Mouse (Mus musculus) intestine, embryonic 16.5 days (tissue): ENCODE measurements at regions not wholly inside any gene's neighbourhood (a gene's known extent, or its start where the extent isn't known, plus 50 kb on each side); places are given as distances from the start of the nearest gene placed in this dataset.

Experiments
- ATAC-seq: fragments of 200-750 bp; cut with Nextera tagmentation; 2 replicates; pipeline ENCODE4 v1.8.0; 2017; ENCODE audit warnings: moderate TSS enrichment, moderate library complexity
- H3K27ac ChIP-seq: fragments of 300-500 bp; sonication (generic); 2 replicates; pipeline ENCODE4 v1.5.1; 2014; ENCODE audit warnings: mild to moderate bottlenecking, low read length
- H3K27me3 ChIP-seq: fragments of 300-500 bp; sonication (generic); replicated peaks from 2 replicates; pipeline ENCODE4 v1.6.1; 2014; ENCODE audit warnings: low read length, control low read depth, mixed read lengths; ENCODE audit not compliant: control insufficient read depth, insufficient read depth
- H3K36me3 ChIP-seq: fragments of 300-500 bp; sonication (generic); 2 replicates; pipeline ENCODE4 v1.6.1; 2014; ENCODE audit warnings: low read length, control low read depth; ENCODE audit not compliant: control insufficient read depth, insufficient read depth
- H3K4me1 ChIP-seq: fragments of 300-500 bp; sonication (generic); 2 replicates; pipeline ENCODE4 v1.6.1; 2014; ENCODE audit warnings: low read length, control low read depth, mixed read lengths; ENCODE audit not compliant: control insufficient read depth, insufficient read depth
- H3K4me2 ChIP-seq: fragments of 300-500 bp; sonication (generic); 2 replicates; pipeline ENCODE4 v1.6.1; 2014; ENCODE audit warnings: low read depth, low read length, control low read depth
- H3K4me3 ChIP-seq: fragments of 300-500 bp; sonication (generic); 2 replicates; pipeline ENCODE4 v1.5.1; 2014; ENCODE audit warnings: mild to moderate bottlenecking, low read length
- H3K9ac ChIP-seq: fragments of 300-500 bp; sonication (generic); 2 replicates; pipeline ENCODE4 v1.6.1; 2014; ENCODE audit warnings: low read depth, low read length
- H3K9me3 ChIP-seq: fragments of 300-500 bp; sonication (generic); 2 replicates; pipeline ENCODE4 v1.6.1; 2016; ENCODE audit warnings: low read length, control low read depth; ENCODE audit not compliant: control insufficient read depth
- WGBS: fragments of 180-500 bp; shearing (Covaris S2); extraction: QIAGEN DNeasy Blood & Tissue Kit; methylation state at CpG from one replicate; pipeline ENCODE4 v1.1.7; 2014; 5-methylcytosine and 5-hydroxymethylcytosine counted together

DNA sequence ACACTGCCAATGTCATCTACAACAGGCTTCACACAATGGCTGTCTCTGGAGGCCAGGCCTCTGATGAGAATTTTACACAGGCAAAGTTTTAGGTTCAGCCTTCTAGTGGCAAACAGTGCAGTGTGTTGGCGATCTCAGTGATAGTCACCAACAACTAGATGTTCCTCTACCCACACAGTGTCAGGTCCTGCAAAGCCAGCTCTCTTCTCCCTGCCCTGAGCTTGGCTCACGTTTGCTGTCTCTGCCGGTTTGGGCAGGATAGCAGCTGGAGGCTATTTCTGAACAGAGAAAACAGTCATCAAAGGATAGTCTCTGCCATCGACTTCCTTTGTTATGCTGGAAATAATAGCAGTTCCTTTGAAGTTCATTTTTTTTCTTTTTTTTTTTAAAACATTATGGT, 74.9 kb upstream of the Dlgap1 start:
- Histone ChIP-seq H3K27ac (no peak overlapping the region), H3K27me3 (no peaks in the 10 kb centered on the region), H3K4me2 (no peak overlapping the region), H3K9me3 (no peaks in the 10 kb centered on the region), H3K36me3 (no peaks in the 10 kb centered on the region), H3K4me3 (no peak overlapping the region), H3K9ac (no peak overlapping the region), H3K4me1 (no peaks in the 10 kb centered on the region)
- no peak for ATAC-seq
- WGBS: 78% methylated on average over 4 of the region's 4 CpGs
